Mouse (Mus musculus) bone marrow, adult 2 months (tissue): ENCODE data around the gene Scamp4.

Source experiments
- CTCF ChIP-seq: fragments of 200-500 bp; IDR thresholded peaks from 2 replicates; pipeline ENCODE4 v1.5.1; 2011; ENCODE audit warnings: low read length, control low read depth; ENCODE audit not compliant: control insufficient read depth, insufficient read depth
- POLR2A ChIP-seq: fragments of 200-500 bp; IDR thresholded peaks from 2 replicates; pipeline ENCODE4 v1.6.1; 2011; ENCODE audit warnings: low read depth, mild to moderate bottlenecking, control low read depth, low read length, borderline replicate concordance; ENCODE audit not compliant: control insufficient read depth

- TF ChIP-seq POLR2A (no peak), CTCF (no peak)
Observed at GRCm38 (mm10) chr10:80654866-80655265, 52.2 kb downstream of the Scamp4 start.
